Mouse (Mus musculus) heart, embryonic 14.5 days (tissue): ENCODE measurements around the gene 2310034G01Rik. TPM values are rescaled to one million over a fixed set of nuclear protein-coding genes. Genes with fewer than 3 reads are reported as not detected.

Source experiments
- ATAC-seq: fragments of 200-750 bp; cut with Nextera tagmentation; 2 replicates; pipeline ENCODE4 v1.8.0; 2017; ENCODE audit warnings: low read depth, moderate TSS enrichment; ENCODE audit not compliant: insufficient number of reproducible peaks, insufficient read depth, low FRiP score
- H3K27ac ChIP-seq, 2 experiments: fragments of 200-500 bp in 1 of 2; fragments of 300-500 bp in 1 of 2; sonication (generic) in 1 of 2; replicated peaks in 1 of 2; 2 replicates each; pipeline ENCODE4 v1.5.1; 2012 to 2014; ENCODE audit warnings: low read depth in 2 of 2, low read length in 2 of 2, control low read depth in 1 of 2, mild to moderate bottlenecking in 1 of 2, mixed read lengths in 1 of 2; ENCODE audit not compliant: control insufficient read depth in 1 of 2, insufficient read depth in 1 of 2
- H3K27me3 ChIP-seq: fragments of 300-500 bp; sonication (generic); 2 replicates; pipeline ENCODE4 v1.6.1; 2014; ENCODE audit warnings: mild to moderate bottlenecking, low read length, control low read depth; ENCODE audit not compliant: control insufficient read depth, insufficient read depth
- H3K36me3 ChIP-seq: fragments of 300-500 bp; sonication (generic); 2 replicates; pipeline ENCODE4 v1.6.1; 2014; ENCODE audit warnings: mild to moderate bottlenecking, control low read depth, low read length, mixed read lengths; ENCODE audit not compliant: control insufficient read depth, insufficient read depth
- H3K4me1 ChIP-seq, 2 experiments: fragments of 200-500 bp in 1 of 2; fragments of 300-500 bp in 1 of 2; sonication (generic) in 1 of 2; 2 replicates each; pipeline ENCODE4 v1.6.1; 2012 to 2014; ENCODE audit warnings: low read length in 2 of 2, control low read depth in 1 of 2, mixed read lengths in 1 of 2; ENCODE audit not compliant: control insufficient read depth in 2 of 2, insufficient read depth in 2 of 2
- H3K4me2 ChIP-seq: fragments of 300-500 bp; sonication (generic); 2 replicates; pipeline ENCODE4 v1.6.1; 2014; ENCODE audit warnings: mild to moderate bottlenecking, low read length
- H3K4me3 ChIP-seq, 2 experiments: fragments of 200-500 bp in 1 of 2; fragments of 300-500 bp in 1 of 2; sonication (generic) in 1 of 2; 2 replicates each; pipeline ENCODE4 v1.5.1; 2012 to 2014; ENCODE audit warnings: low read length in 2 of 2, mild to moderate bottlenecking in 2 of 2, control low read depth in 1 of 2, low read depth in 1 of 2, moderate library complexity in 1 of 2; ENCODE audit not compliant: control insufficient read depth in 1 of 2, insufficient read depth in 1 of 2
- H3K9ac ChIP-seq: fragments of 300-500 bp; sonication (generic); 2 replicates; pipeline ENCODE4 v1.6.1; 2014; ENCODE audit warnings: mild to moderate bottlenecking, low read length
- H3K9me3 ChIP-seq: fragments of 300-500 bp; sonication (generic); 2 replicates; pipeline ENCODE4 v1.6.1; 2016; ENCODE audit warnings: low read length, control low read depth; ENCODE audit not compliant: control insufficient read depth
- WGBS: fragments of 180-500 bp; shearing (Covaris S2); extraction: QIAGEN DNeasy Blood & Tissue Kit; methylation state at CpG from one replicate; pipeline ENCODE4 v1.1.7; 2014; 5-methylcytosine and 5-hydroxymethylcytosine counted together
- polyA plus RNA-seq: library from polyadenylated mRNA; unstranded; fragments of >200 nt; fragmentation: Nextera tagmentation; extraction: Ambion mirVana; gene quantifications from 2 replicates; pipeline ENCODE4 v1.2.1, GENCODE M21; 2014

The 2310034G01Rik gene
- polyA plus RNA-seq, 1 experiment from 2014 or later = 1.8 TPM

DNA sequence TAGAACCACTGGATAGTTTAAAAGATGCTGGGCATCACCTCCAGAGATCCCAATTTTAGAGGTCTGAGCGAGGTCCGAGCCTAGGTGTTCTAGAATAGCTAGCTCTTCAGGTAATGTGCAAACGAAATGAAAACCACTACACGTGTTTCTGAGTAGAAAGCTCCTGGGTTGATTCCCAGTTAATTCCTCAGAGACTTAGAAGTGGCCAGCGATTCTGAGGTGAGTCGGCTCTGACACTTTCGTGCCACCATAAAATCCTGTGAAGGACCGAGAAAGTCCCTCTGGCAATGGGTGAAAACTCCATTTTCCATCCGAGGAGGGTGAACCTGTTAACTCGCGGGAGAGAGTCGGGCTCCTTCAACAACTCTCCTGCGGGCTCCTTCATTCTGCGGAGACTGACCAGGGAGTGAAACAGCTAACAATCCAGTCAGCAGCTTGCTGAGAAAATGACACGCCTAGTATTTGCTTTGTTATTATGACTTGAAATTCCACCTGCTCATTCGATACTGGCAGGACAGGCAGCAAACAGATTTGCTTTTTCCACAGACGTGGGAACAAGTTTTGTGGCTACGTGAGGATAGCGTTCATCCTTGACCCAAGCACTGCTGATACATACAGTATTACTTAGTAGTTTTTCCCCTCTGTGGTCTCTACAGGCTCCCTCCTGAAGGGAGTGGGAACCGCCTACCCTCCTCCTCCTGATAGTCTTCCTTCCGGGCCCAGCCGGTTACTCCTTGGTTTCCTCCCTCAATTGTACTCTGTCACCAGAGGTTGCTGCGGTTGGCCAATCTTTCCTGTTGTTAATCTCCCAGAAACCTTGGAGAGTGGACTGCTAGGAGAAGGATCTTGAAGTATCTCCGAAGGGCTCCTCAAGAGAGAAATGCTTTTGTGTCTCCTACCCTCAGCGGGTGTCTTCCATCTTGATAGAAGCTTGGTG, 7.5 kb upstream of the 2310034G01Rik start:
- Histone ChIP-seq H3K36me3 (no peaks in the 10 kb centered on the region), H3K4me1 (peaks cover 2 to 4% of the 10 kb centered on the region in 2 experiments; a peak in 1 of 4 replicates), H3K27me3 (peaks cover 22% of the 10 kb centered on the region), H3K27ac (peak overlapping the region; percentile 18 to 62; a peak in 3 of 4 replicates), H3K4me2 (peak overlapping the region; percentile 79), H3K9ac (peak overlapping the region; percentile 65), H3K9me3 (no peaks in the 10 kb centered on the region), H3K4me3 (peak overlapping the region; percentile 50 to 52; a peak in 3 of 4 replicates)
- 18% methylated on average over 25 of the region's 25 CpGs for WGBS
- ATAC-seq = no peak

DNA sequence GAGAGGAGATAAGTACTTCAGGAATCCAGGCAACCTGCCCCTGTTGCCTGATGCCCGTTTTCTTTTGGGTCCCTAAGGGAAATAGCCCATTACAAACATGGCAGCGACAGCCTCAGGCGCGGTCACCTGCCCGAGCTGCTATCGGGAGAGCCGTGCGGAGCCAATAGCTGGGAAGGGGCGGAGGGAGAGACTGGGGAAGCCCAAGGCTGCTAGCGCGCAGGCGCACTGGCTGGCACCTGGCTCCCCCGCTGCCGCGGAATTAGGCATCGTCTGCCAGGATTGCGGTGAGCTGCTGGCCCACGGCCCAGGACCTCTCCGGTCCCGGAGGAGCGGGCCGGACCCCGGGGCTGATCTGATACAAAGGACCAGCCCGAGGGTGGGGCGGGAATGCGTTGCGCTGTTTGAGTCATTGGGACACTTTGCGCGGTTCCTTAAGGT, 6.6 kb upstream of the 2310034G01Rik start:
- Histone ChIP-seq H3K4me1 (peaks cover 2 to 4% of the 10 kb centered on the region in 2 experiments; a peak in 1 of 4 replicates), H3K9ac (peak overlapping the region; percentile 65), H3K36me3 (no peaks in the 10 kb centered on the region), H3K27me3 (peaks cover 22% of the 10 kb centered on the region), H3K27ac (no peak overlapping the region), H3K4me2 (peak overlapping the region; percentile 79), H3K4me3 (peak overlapping the region; percentile 50 to 52), H3K9me3 (no peaks in the 10 kb centered on the region)
- under 1% methylated on average over 29 of the region's 29 CpGs for WGBS
- ATAC-seq = peak; percentile 75

GRCm38 (mm10) chr19:46349550-46349949, 552 bp downstream of the 2310034G01Rik start:
- peaks cover 17% of the 10 kb centered on the region for H3K27me3 ChIP-seq
- no peaks in the 10 kb centered on the region for H3K9me3 ChIP-seq
- no peak for ATAC-seq
- H3K4me3 ChIP-seq = peak overlapping the region; percentile 68 to 73
- no peak overlapping the region for H3K27ac ChIP-seq
- 19% methylated on average over 6 of the region's 6 CpGs for WGBS
- H3K4me2 ChIP-seq = peak overlapping the region; percentile 98
- H3K9ac ChIP-seq = peak overlapping the region; percentile 83
- no peaks in the 10 kb centered on the region for H3K36me3 ChIP-seq
- peaks cover 2 to 3% of the 10 kb centered on the region in 2 experiments; a peak in 1 of 4 replicates for H3K4me1 ChIP-seq

GRCm38 (mm10) chr19:46348761-46349458, 1.2 kb downstream of the 2310034G01Rik start:
- H3K4me3 ChIP-seq = peak overlapping the region; percentile 68 to 73
- H3K36me3 ChIP-seq = no peaks in the 10 kb centered on the region
- no peaks in the 10 kb centered on the region for H3K9me3 ChIP-seq
- under 1% methylated on average over 78 of the region's 78 CpGs for WGBS
- peak; percentile 43; the same call in 1 of the 2 replicates for ATAC-seq
- peak overlapping the region; percentile 83 for H3K9ac ChIP-seq
- peak overlapping the region; percentile 98 for H3K4me2 ChIP-seq
- peak overlapping the region; percentile 23 to 67; a peak in 2 of 4 replicates for H3K27ac ChIP-seq
- H3K27me3 ChIP-seq = peaks cover 22% of the 10 kb centered on the region
- peaks cover 2 to 3% of the 10 kb centered on the region in 2 experiments; a peak in 1 of 4 replicates for H3K4me1 ChIP-seq

GRCm38 (mm10) chr19:46347936-46348668, 2.0 kb downstream of the 2310034G01Rik start:
- ATAC-seq = no peak
- no peaks in the 10 kb centered on the region for H3K9me3 ChIP-seq
- H3K27ac ChIP-seq = peak overlapping the region; percentile 23 to 67; a peak in 2 of 4 replicates
- H3K4me2 ChIP-seq = peak overlapping the region; percentile 98
- peaks cover 19% of the 10 kb centered on the region for H3K27me3 ChIP-seq
- H3K36me3 ChIP-seq = no peaks in the 10 kb centered on the region
- peaks cover 2 to 3% of the 10 kb centered on the region in 2 experiments; a peak in 1 of 4 replicates for H3K4me1 ChIP-seq
- WGBS = 32% methylated on average over 14 of the region's 14 CpGs
- H3K9ac ChIP-seq = peak overlapping the region; percentile 83
- H3K4me3 ChIP-seq = peak overlapping the region; percentile 68 to 73

GRCm38 (mm10) chr19:46347146-46347545, 3.0 kb downstream of the 2310034G01Rik start:
- Histone ChIP-seq H3K4me1 (peaks cover 2 to 3% of the 10 kb centered on the region in 2 experiments; a peak in 1 of 4 replicates), H3K9me3 (no peaks in the 10 kb centered on the region), H3K36me3 (no peaks in the 10 kb centered on the region), H3K27ac (no peak overlapping the region), H3K4me3 (no peak overlapping the region), H3K9ac (no peak overlapping the region), H3K27me3 (peaks cover 17% of the 10 kb centered on the region), H3K4me2 (no peak overlapping the region)
- ATAC-seq = no peak
- 100% methylated on average over 1 of the region's 1 CpGs for whole genome bisulfite sequencing
